Mouse (Mus musculus) spleen, postnatal 14 days (tissue): Measurements from ENCODE around the gene 1700092M07Rik.
"Not testable (repeated sequence)": the region's sequence is repeated elsewhere in the genome, so short reads cannot be mapped to it uniquely, and the experiment has no call there.

Source experiments
- DNase-seq, 2 experiments: peaks; one replicate each; pipeline ENCODE4 v3.0.0; 2021 to 2022; ENCODE audit warnings: low spot score in 2 of 2

The 1700092M07Rik gene

GRCm38 (mm10) chr19:8716767-8717475 lies 23.6 kb upstream of the 1700092M07Rik start:
- DNase-seq = no peak

GRCm38 (mm10) chr19:8718357-8718756 lies 22.2 kb upstream of the 1700092M07Rik start:
- DNase-seq = peak; percentile 55 to 72

- not testable (repeated sequence) for DNase-seq
Observed at GRCm38 (mm10) chr19:8719037-8719436, 21.5 kb upstream of the 1700092M07Rik start.

GRCm38 (mm10) chr19:8721378-8721777 lies 19.1 kb upstream of the 1700092M07Rik start:
- no peak for DNase-seq

- DNase-seq = no peak
Observed at GRCm38 (mm10) chr19:8722021-8722420, 18.5 kb upstream of the 1700092M07Rik start.

GRCm38 (mm10) chr19:8722559-8722906 lies 18.0 kb upstream of the 1700092M07Rik start:
- no peak for DNase-seq

GRCm38 (mm10) chr19:8722907-8723573 lies 17.5 kb upstream of the 1700092M07Rik start, which contains the start of gene Slc3a2:
Slc3a2 (minus strand) TSS chr19:8723369.
- DNase-seq = peak; percentile 90 to 91

- no peak for DNase-seq
Observed at GRCm38 (mm10) chr19:8723574-8724346, 16.8 kb upstream of the 1700092M07Rik start.

GRCm38 (mm10) chr19:8724392-8724791 lies 16.1 kb upstream of the 1700092M07Rik start:
- DNase-seq = no peak

GRCm38 (mm10) chr19:8725081-8725613 lies 15.4 kb upstream of the 1700092M07Rik start:
- DNase-seq = no peak

- no peak for DNase-seq
Observed at GRCm38 (mm10) chr19:8726609-8727390, 13.7 kb upstream of the 1700092M07Rik start.

GRCm38 (mm10) chr19:8727495-8728114 lies 12.9 kb upstream of the 1700092M07Rik start:
- DNase-seq = no peak

GRCm38 (mm10) chr19:8728335-8729099 lies 12.0 kb upstream of the 1700092M07Rik start:
- not testable (repeated sequence) for DNase-seq

GRCm38 (mm10) chr19:8734334-8734733 lies 6.2 kb upstream of the 1700092M07Rik start:
- DNase-seq = no peak

- peak; percentile 75 to 90 for DNase-seq
Observed at GRCm38 (mm10) chr19:8735389-8736159, 4.9 kb upstream of the 1700092M07Rik start, which contains the start of gene Wdr74. Wdr74 (plus strand) TSS chr19:8735827.

- DNase-seq = no peak
Observed at GRCm38 (mm10) chr19:8736160-8736467, 4.4 kb upstream of the 1700092M07Rik start.

- DNase-seq = no peak
Observed at GRCm38 (mm10) chr19:8738911-8739310, 1.6 kb upstream of the 1700092M07Rik start.

- no peak for DNase-seq
Observed at GRCm38 (mm10) chr19:8739646-8740045, 872 bp upstream of the 1700092M07Rik start.

GRCm38 (mm10) chr19:8741243-8741869 lies 838 bp downstream of the 1700092M07Rik start, which contains the start of gene Stx5a:
Stx5a (plus strand) TSS chr19:8741413.
- DNase-seq = peak; percentile 85 to 90
